Mouse (Mus musculus): ENCODE measurements around the gene Il34. TPM values are rescaled to one million over a fixed set of nuclear protein-coding genes. Genes with fewer than 3 reads are reported as not detected.

The Il34 gene
- polyA plus RNA-seq, 1 experiment = 3.6 TPM

DNA sequence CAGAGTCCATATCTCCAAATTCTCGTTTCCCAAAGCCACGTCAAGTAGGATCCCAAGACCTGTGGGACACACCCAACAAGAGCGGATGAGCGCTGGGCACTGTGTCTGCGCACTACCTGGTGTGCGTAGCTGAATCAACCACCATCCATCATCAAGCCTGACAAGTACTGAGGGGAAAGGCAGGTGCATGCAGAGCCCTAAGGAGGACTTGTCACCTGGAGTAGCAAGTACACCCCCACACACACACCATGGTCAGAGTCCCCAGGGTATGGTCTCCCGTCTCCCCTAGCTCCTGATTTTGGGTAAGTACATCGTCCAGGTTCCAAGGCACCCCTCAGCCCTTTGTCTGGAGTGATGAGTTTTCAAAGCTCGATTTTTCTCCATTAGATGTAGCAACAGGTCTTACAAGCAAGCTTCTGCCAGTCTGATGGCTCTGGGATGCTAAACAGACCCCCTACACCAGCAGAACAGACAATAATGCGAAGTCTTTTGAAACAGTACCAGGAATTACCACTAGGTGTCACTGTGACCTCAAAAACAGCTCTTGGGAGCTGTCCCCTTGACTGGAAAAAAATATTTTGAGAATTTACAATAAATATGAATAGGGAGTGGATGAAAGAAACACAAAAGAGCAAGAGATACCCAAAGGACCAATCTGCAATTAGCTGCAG lies 56.1 kb downstream of the Il34 start:
- Histone ChIP-seq H3K4me1 (ENCODE audit: control insufficient read depth, insufficient read depth, insufficient read length, low read length) (no peaks in the 10 kb centered on the region), H3K27ac (replicated peaks; ENCODE audit: low read depth, low read length) (no peak overlapping the region), H3K4me3 (ENCODE audit: insufficient read depth, low read depth, low read length) (no peak overlapping the region)

DNA sequence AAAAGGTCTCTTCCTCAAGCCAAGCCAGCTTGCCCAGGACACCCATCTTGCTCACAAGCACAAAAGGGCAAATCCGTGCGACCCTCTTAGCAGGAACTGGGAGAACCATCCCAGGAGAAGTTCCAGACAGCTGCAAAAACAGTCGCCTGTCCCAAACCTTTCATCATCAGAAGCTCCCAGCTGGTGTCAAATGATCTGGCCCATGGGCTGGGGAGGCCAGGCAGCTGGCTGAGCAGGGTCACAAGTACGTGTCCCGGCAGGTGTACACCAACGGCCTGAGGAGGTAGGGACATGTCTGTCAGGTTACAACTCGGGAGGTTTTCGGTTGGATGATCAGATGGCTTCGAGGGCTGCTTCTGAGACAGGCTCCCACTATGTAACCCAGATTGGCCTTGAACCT lies 59.1 kb downstream of the Il34 start:
- no peak overlapping the region for H3K27ac ChIP-seq (replicated peaks; ENCODE audit: low read depth, low read length)
- H3K4me3 ChIP-seq (ENCODE audit: insufficient read depth, low read depth, low read length) = no peak overlapping the region
- H3K4me1 ChIP-seq (ENCODE audit: control insufficient read depth, insufficient read depth, insufficient read length, low read length) = no peaks in the 10 kb centered on the region

DNA sequence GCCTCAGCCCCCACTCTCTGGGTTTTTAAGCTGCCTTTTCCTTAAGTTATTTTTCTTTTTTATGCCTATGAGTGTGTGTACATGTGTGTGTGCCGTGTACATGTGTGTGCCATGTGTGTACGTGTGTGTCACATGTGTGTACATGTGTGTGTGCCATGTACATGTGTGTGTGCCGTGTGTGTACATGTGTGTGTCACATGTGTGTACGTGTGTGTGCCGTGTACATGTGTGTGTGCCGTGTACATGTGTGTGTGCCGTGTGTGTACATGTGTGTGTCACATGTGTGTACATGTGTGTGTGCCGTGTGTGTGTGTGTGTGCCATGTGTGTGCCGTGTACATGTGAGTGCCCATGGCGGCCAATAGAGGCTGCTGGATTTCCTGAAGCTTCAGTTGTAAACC lies 60.6 kb downstream of the Il34 start:
- Histone ChIP-seq H3K4me3 (ENCODE audit: insufficient read depth, low read depth, low read length) (no peak overlapping the region), H3K27ac (replicated peaks; ENCODE audit: low read depth, low read length) (no peak overlapping the region), H3K4me1 (ENCODE audit: control insufficient read depth, insufficient read depth, insufficient read length, low read length) (no peaks in the 10 kb centered on the region)

DNA sequence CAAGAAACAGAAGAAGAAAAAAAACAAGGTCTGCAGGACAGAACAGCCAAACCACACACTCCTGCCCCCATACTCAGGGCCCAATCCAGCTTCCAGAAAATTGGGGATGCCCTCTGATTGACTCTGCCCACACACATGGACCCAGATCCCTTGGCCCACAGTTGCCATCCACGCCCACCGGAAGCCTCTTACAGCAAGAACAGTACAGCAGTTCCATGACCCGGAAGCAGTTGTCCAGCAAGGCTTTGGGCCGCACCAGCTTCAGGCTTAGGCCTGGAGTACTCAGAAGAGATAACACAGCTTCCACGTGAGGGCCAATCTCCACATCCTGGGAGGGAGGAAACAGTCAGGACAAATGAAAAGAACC lies 63.3 kb downstream of the Il34 start:
- H3K4me1 ChIP-seq (ENCODE audit: control insufficient read depth, insufficient read depth, insufficient read length, low read length) = no peaks in the 10 kb centered on the region
- H3K4me3 ChIP-seq (ENCODE audit: insufficient read depth, low read depth, low read length) = no peak overlapping the region
- no peak overlapping the region for H3K27ac ChIP-seq (replicated peaks; ENCODE audit: low read depth, low read length)

DNA sequence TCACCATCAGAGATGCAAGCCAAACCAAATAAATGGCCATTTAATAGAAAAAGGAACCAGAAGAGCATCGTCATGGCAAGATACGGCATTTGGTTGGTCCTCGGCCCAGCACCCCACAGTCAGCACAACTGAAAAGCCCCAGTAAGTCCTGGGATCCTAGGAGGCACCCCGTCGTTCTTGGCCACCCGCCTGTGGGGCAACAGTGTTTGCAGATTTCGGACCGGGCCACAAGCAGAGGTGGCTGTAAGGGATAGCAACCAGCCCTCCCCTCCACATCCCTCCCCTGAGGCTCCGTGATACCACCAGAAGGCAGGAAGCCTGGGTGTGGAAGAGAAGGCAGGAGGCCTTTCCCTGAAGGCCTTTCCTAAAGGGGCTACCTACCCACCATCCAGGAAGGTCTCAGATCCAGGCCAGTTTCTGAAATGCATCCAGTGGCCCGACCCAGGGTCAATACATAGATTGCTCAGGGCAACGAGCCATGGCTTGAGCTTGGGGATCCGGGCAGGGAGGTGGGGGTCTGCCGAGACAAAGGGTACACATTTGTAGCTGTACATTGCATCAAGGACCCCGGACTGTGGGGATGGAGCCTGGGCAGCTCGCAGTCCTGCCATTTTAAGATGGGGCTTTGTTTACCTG lies 63.8 kb downstream of the Il34 start:
- Histone ChIP-seq H3K4me1 (ENCODE audit: control insufficient read depth, insufficient read depth, insufficient read length, low read length) (no peaks in the 10 kb centered on the region), H3K27ac (replicated peaks; ENCODE audit: low read depth, low read length) (no peak overlapping the region), H3K4me3 (ENCODE audit: insufficient read depth, low read depth, low read length) (no peak overlapping the region)

DNA sequence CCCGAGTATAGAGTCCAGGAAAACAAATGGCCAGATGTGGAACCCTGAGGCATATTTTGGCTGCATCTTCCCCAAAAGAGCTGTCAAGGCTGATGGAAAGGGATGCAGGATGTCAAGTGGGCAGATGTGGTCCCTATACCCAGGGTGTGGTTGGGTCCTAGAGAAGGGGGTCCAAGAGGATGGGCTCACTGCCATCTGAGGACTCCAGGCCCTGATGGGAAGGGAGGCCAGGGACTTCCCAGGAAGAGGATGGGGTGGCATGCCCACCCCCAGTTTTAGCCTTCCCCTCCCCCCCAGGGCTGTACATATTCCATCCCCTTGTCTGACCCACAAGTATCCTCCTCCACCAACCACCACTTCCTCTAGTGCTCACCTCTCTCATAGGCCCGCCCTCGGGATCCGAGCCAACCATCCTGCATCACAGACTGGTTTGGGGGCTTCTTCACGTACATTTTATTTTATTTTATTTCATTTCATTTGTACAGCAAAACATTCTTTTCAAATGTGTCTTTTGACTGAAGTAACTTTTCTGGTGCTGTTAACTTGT lies 65.0 kb downstream of the Il34 start:
- Histone ChIP-seq H3K4me1 (ENCODE audit: control insufficient read depth, insufficient read depth, insufficient read length, low read length) (no peaks in the 10 kb centered on the region), H3K4me3 (ENCODE audit: insufficient read depth, low read depth, low read length) (no peak overlapping the region), H3K27ac (replicated peaks; ENCODE audit: low read depth, low read length) (no peak overlapping the region)

DNA sequence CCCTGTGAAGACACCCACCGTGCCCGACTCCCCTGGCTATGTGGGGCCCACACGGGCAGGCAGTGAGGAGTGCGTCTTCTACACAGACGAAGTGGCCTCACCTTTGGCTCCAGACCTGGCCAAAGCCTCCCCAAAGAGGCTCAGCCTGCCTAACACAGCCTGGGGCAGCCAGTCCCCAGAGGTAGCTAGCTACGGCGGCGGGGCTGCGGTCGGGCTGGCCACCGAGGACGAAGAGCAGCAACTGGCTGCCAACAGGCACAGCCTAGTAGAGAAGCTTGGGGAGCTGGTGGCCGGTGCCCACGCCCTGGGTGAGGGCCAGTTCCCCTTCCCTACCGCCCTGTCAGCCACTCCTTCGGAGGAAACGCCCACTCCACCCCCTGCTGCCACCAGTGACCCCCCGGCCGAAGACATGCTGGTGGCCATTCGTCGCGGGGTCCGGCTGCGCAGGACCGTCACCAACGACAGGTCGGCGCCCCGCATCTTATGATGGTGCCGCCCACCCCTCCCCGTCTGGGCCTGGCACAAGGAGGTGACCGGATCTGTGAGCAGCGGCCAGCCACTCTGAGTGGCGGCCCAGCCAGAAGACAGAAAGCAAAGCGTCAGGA lies 67.0 kb downstream of the Il34 start:
- Histone ChIP-seq H3K4me1 (ENCODE audit: control insufficient read depth, insufficient read depth, insufficient read length, low read length) (no peaks in the 10 kb centered on the region), H3K27ac (replicated peaks; ENCODE audit: low read depth, low read length) (no peak overlapping the region), H3K4me3 (ENCODE audit: insufficient read depth, low read depth, low read length) (no peak overlapping the region)

DNA sequence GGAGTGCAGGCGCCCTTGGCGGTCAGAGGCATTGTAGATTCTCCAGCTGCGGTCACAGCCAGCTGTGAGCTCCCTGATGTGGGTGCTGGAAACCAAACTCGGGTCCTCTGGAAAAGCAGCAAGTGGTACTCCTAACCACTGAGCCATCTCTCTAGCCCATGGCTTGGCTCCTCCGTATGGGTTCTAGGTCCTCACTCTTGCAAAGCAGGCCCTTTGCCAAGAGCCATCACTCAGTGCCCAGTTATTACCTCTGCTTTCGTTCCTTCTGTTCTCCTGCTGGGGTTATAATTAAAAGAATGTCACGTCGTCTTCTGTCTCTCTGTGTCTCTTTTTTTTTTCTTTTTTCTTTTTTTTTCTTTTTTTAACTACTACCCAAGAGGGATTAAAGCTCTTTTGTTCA lies 72.7 kb downstream of the Il34 start:
- H3K4me1 ChIP-seq (ENCODE audit: control insufficient read depth, insufficient read depth, insufficient read length, low read length) = no peaks in the 10 kb centered on the region
- H3K4me3 ChIP-seq (ENCODE audit: insufficient read depth, low read depth, low read length) = no peak overlapping the region
- H3K27ac ChIP-seq (replicated peaks; ENCODE audit: low read depth, low read length) = no peak overlapping the region

DNA sequence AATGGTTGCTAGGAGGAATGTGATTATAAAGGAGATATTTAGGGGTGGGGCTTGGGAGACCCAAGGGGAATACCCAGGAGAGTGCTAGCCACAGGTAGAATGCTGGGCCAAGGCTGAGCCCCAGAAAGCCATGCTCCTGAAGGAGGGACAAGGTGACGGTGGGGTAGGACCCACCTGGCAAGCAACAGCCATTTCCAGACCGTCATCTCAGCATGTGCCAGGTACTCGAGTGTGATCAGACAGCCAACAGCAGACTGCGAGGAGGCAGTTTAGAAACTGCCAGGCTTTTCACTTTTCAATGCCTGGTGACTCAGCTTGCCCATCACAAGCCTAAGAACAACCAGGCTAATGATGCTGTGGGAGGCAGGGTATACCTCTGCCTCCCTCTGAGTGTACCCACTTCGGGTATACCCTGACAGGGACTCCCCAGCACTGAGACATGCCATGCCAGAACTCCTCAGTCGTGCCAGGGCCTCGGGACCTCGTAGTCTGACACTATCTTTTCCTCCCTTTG lies 74.3 kb downstream of the Il34 start:
- Histone ChIP-seq H3K4me1 (ENCODE audit: control insufficient read depth, insufficient read depth, insufficient read length, low read length) (no peaks in the 10 kb centered on the region), H3K4me3 (ENCODE audit: insufficient read depth, low read depth, low read length) (no peak overlapping the region), H3K27ac (replicated peaks; ENCODE audit: low read depth, low read length) (no peak overlapping the region)

DNA sequence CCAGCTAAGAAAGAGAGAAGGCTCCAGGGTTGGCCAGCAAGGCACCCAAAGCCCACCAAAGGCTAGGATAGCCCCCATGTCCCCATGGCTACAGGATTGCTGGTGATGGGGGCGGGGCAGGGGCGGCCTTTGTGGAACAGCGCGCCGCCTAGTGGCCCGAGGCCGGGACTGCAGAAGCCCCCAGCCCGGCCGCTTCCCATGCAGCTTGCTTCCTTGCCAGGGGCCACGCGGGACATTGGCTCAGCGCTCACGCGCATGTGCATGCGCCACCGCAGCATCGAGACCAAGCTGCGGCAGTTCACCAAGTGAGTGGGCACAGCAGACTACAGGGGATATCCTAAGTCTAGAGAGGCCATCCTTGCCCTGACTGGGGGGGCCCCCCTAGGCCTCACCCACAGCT lies 78.8 kb downstream of the Il34 start:
- peaks cover 4% of the 10 kb centered on the region for H3K4me1 ChIP-seq (ENCODE audit: control insufficient read depth, insufficient read depth, insufficient read length, low read length)
- no peak overlapping the region for H3K27ac ChIP-seq (replicated peaks; ENCODE audit: low read depth, low read length)
- no peak overlapping the region for H3K4me3 ChIP-seq (ENCODE audit: insufficient read depth, low read depth, low read length)

DNA sequence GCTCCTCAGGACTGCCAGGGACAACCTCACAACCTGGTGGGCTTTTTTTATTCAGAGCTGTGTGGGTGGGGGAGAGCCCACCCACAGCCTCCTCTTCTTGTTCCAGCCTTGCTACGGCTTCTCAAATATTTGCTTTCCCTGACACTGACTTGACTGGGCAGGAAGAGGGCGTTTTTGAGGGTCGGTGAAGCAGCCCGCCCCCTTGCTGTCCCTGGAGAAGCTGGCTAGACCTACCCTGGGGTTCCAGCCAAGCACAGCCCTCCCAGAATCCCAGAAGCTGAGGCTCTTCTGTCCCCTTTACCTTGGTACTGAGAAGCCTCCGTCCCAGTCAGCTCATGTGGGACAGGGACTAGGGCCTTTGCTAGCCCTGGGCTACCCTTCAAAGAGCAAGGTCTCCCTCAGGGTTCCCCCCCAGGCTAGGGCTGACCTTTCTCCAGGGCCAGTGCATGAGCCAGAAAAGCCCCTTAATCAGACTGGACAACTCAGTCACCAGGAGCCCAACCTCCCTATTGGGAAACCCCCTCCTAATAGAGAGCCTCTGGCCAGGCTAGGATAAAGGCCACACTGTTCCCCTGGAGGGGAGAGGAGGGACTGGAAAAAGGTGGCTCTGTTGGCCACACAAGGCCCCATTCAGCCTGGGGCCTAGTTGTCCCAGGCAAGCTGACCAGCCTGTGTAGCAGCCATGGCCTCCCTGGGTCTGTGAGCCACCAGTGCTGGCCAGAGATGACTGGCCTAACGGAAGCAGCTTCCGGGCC lies 80.5 kb downstream of the Il34 start:
- Histone ChIP-seq H3K27ac (replicated peaks; ENCODE audit: low read depth, low read length) (no peak overlapping the region), H3K4me3 (ENCODE audit: insufficient read depth, low read depth, low read length) (no peak overlapping the region), H3K4me1 (ENCODE audit: control insufficient read depth, insufficient read depth, insufficient read length, low read length) (peaks cover 4% of the 10 kb centered on the region)

DNA sequence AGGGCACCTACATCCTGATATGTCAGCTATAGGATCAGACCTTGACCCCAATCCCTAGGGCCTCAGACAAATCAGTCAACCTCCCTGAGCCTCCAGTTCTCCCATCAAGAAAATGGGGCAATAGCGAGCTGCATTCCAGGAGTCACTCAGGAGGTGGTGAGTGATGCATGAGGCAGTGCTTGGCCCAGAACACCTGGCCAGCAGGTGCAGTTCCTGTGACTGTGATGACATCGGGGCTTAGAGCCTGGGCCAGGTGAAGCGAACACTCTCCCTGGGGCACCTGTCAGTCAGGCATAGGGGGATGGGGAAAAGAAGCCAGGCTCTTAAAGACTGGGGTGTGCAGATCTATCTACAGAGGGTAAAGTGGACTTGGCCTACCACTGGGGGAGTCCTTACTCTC lies 81.2 kb downstream of the Il34 start:
- H3K27ac ChIP-seq (replicated peaks; ENCODE audit: low read depth, low read length) = no peak overlapping the region
- no peak overlapping the region for H3K4me3 ChIP-seq (ENCODE audit: insufficient read depth, low read depth, low read length)
- peaks cover 10% of the 10 kb centered on the region for H3K4me1 ChIP-seq (ENCODE audit: control insufficient read depth, insufficient read depth, insufficient read length, low read length)

DNA sequence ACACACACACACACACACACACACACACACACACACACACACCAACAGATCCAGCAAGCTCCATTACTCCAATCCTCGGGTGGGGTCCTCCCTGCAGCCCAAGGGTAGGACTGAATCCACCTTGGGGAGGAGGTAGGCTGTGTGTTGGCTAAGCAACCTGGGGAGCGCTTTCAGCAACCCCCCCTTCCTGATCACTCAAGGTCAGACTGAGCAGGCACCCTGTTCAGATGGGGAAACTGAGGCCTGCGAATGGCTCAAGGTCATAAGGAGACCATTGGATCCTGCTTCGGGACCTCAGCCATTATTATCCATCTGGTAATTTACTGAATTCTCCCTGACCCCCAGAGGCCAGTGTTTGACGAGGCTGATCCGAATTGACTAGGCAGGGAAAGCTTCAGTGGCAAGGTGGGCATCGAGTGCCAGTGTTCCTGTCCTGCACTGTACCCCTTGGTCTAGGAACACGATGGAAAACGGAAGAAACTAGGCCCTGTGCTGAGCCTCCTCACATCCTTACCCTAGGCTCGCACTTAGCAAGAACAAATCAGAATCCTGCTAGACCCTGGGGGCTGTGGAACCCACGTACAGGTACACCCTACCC lies 83.2 kb downstream of the Il34 start:
- peak overlapping the region; percentile 85 for H3K4me3 ChIP-seq (ENCODE audit: insufficient read depth, low read depth, low read length)
- H3K4me1 ChIP-seq (ENCODE audit: control insufficient read depth, insufficient read depth, insufficient read length, low read length) = peaks cover 28% of the 10 kb centered on the region
- H3K27ac ChIP-seq (replicated peaks; ENCODE audit: low read depth, low read length) = no peak overlapping the region; the same call in none of the 2 replicates

DNA sequence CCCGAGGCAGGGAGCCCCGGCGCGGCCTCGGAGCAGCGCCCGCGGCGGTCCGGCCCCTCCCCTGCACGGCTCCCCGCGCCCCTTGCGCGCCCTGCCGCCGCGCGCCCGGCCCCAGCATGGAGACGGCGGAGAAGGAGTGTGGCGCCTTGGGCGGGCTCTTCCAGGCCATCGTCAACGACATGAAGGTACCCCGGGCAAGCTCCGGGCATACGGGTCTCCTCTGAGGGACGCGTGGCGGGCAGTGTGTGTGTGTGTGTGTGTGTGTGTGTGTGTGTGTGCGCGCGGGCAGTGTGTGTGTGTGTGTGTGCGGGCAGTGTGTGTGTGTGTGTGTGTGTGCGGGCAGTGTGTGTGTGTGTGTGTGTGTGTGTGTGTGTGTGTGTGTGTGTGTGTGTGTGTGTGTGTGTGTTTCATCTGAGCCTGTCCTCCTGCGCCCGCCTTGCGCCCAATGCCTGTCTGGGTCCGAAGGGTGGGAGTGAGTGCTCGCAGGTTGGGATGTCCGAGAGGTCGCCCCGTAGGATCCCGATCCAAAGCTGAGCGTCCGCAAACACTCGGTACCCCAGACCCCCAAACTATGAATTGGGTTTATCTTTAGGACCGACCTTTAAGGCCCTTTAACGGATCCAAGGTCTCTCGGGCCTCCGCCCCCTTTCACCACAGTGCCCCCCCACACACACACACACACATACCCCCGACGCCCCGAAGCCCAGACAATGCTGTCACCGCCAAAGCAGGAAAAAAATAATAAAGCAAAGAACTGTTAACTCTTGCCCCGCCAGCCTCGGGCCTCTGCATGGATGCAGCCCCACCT lies 83.9 kb downstream of the Il34 start:
- peak overlapping the region; percentile 85 for H3K4me3 ChIP-seq (ENCODE audit: insufficient read depth, low read depth, low read length)
- H3K27ac ChIP-seq (replicated peaks; ENCODE audit: low read depth, low read length) = peak overlapping the region; percentile 69
- H3K4me1 ChIP-seq (ENCODE audit: control insufficient read depth, insufficient read depth, insufficient read length, low read length) = peaks cover 28% of the 10 kb centered on the region

Measured in brown adipose tissue, adult 24 weeks (tissue).